Mouse (Mus musculus) cerebellum, adult 2 months (tissue): Measurements from ENCODE around the gene Islr.

Experiments used
- CTCF ChIP-seq: fragments of 200-500 bp; IDR thresholded peaks from 2 replicates; pipeline ENCODE4 v1.5.1; 2011; ENCODE audit warnings: low read depth, mild to moderate bottlenecking, control low read depth, low read length, moderate library complexity, borderline replicate concordance; ENCODE audit not compliant: insufficient read depth
- POLR2A ChIP-seq: fragments of 200-500 bp; IDR thresholded peaks from 2 replicates; pipeline ENCODE4 v1.6.1; 2011; ENCODE audit warnings: low read length, control low read depth, borderline replicate concordance; ENCODE audit not compliant: insufficient read depth

- TF ChIP-seq POLR2A (no peak), CTCF (no peak)
These were observed 44.8 kb upstream of the Islr start for GRCm38 (mm10) chr9:58248746-58249413.
